Mouse (Mus musculus): Measurements from ENCODE around the gene Stard7.
"Not testable (repeated sequence)": the region's sequence is repeated elsewhere in the genome, so short reads cannot be mapped to it uniquely, and the experiment has no call there.

Stard7 gene

GRCm38 (mm10) chr2:127275551-127276320, 5.7 kb downstream of the Stard7 start:
- no peak for DNase-seq

- DNase-seq = no peak
Measured at GRCm38 (mm10) chr2:127278162-127278561, 8.1 kb downstream of the Stard7 start.

- no peak for DNase-seq
Measured at GRCm38 (mm10) chr2:127292250-127292649, 22.2 kb downstream of the Stard7 start.

- DNase-seq = no peak
Measured at GRCm38 (mm10) chr2:127297001-127297805, 27.2 kb downstream of the Stard7 start.

GRCm38 (mm10) chr2:127298056-127298455, 28.0 kb downstream of the Stard7 start:
- DNase-seq = no peak

- no peak for DNase-seq
Measured at GRCm38 (mm10) chr2:127300701-127301100, 30.7 kb downstream of the Stard7 start.

- DNase-seq = no peak
Measured at GRCm38 (mm10) chr2:127301883-127302282, 31.9 kb downstream of the Stard7 start.

GRCm38 (mm10) chr2:127304192-127304591, 34.2 kb downstream of the Stard7 start:
- DNase-seq = not testable (repeated sequence)

- DNase-seq = no peak
Measured at GRCm38 (mm10) chr2:127304609-127305210, 34.7 kb downstream of the Stard7 start.

- DNase-seq = no peak
Measured at GRCm38 (mm10) chr2:127306123-127306522, 36.1 kb downstream of the Stard7 start.

GRCm38 (mm10) chr2:127307179-127307578, 37.2 kb downstream of the Stard7 start:
- DNase-seq = no peak

GRCm38 (mm10) chr2:127308660-127309059, 38.6 kb downstream of the Stard7 start:
- DNase-seq = no peak

GRCm38 (mm10) chr2:127310246-127310645, 40.2 kb downstream of the Stard7 start:
- DNase-seq = no peak

- no peak for DNase-seq
Measured at GRCm38 (mm10) chr2:127310685-127311084, 40.7 kb downstream of the Stard7 start.

- no peak for DNase-seq
Measured at GRCm38 (mm10) chr2:127311193-127311592, 41.2 kb downstream of the Stard7 start.

GRCm38 (mm10) chr2:127312801-127313200, 42.8 kb downstream of the Stard7 start:
- no peak for DNase-seq

GRCm38 (mm10) chr2:127313878-127314277, 43.9 kb downstream of the Stard7 start:
- DNase-seq = no peak

- DNase-seq = no peak
Measured at GRCm38 (mm10) chr2:127314467-127315154, 44.6 kb downstream of the Stard7 start.

GRCm38 (mm10) chr2:127315155-127315470, 45.1 kb downstream of the Stard7 start:
- no peak for DNase-seq

GRCm38 (mm10) chr2:127316431-127316830, 46.4 kb downstream of the Stard7 start:
- no peak for DNase-seq

- no peak for DNase-seq
Measured at GRCm38 (mm10) chr2:127318136-127318535, 48.1 kb downstream of the Stard7 start.

- no peak for DNase-seq
Measured at GRCm38 (mm10) chr2:127319071-127319470, 49.1 kb downstream of the Stard7 start.

- no peak for DNase-seq
Measured at GRCm38 (mm10) chr2:127322671-127323285, 52.8 kb downstream of the Stard7 start.
